Mouse (Mus musculus): ENCODE results near the gene Hspa5.
"Not testable (repeated sequence)": the region's sequence is repeated elsewhere in the genome, so short reads cannot be mapped to it uniquely, and the experiment has no call there.

The Hspa5 gene

GRCm38 (mm10) chr2:34770951-34771350, 819 bp upstream of the Hspa5 start:
- no peak for DNase-seq (ENCODE audit: low read depth, low spot score)

DNA sequence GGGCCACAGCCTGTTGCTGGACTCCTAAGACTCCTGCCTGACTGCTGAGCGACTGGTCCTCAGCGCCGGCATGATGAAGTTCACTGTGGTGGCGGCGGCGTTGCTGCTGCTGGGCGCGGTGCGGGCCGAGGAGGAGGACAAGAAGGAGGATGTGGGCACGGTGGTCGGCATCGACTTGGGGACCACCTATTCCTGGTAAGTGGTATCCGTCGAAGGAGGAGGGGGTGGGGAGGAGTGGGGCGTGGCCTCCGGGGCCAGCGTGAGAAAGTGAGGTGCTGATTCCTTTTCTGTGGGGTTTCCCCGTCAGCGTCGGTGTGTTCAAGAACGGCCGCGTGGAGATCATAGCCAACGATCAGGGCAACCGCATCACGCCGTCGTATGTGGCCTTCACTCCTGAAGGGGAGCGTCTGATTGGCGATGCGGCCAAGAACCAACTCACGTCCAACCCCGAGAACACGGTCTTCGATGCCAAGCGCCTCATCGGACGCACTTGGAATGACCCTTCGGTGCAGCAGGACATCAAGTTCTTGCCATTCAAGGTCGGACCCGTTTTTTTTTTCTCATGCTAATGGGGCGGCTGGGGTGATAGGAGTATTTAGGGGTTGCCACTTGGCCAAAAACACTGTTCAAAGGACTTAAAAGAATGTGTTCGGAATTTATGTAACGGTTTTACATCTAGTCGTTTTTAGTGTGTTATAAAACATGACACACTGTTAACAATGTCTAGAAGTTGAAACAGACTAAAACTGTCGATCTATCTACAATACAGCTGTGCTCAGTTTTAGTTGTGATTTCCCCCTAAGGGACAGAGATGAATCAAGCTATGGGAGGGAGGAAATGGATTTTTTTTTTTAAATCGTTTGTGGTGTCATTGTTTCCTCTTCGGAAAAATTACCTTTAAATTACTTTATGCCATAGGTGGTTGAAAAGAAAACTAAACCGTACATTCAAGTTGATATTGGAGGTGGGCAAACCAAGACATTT, 774 bp downstream of the Hspa5 start:
- DNase-seq (ENCODE audit: low read depth, low spot score): no peak

DNA sequence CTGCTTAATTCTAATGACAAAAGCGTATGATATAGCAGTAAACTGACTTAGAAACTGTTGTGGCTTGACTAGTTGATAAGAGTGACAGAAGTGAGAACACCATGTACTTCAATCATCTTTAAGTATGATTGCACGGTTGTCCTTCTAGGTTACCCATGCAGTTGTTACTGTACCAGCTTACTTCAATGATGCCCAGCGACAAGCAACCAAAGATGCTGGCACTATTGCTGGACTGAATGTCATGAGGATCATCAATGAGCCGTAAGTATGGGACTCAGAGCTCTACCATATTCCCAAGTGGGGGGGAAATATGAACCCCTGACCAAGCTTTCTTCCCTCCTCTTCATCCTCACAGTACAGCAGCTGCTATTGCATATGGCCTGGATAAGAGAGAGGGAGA, 1.9 kb downstream of the Hspa5 start:
- DNase-seq (ENCODE audit: low read depth, low spot score): no peak

GRCm38 (mm10) chr2:34774493-34774892, 2.7 kb downstream of the Hspa5 start:
- no peak for DNase-seq (ENCODE audit: low read depth, low spot score)

DNA sequence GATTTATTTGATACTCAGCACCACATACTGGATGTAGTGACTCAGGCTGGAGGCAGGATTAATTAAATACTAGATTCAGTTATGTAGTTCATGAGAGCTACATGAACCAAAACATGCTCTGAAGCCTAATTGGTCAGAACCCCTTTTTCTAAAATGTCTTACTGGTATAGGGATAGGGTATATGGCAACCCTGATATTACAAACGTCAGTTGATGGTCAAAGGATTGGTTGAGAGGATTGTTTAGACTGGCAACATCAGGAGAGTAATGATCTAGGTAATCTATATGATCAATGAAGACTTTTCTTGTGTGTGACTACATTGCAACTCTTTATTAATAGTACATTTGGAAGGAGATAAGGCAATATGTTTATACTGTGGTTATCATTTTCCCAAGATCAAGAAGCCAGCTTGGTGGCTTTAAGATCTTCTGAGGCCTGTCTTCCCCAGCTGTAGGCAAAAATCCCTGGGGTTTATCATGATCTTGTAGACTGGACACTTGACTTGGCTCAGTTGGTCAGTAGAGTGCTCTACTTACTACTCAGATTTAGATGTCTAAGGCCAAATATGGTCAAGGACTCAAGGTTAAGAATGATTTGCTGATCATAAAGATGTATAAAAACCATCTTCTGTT, 5.6 kb downstream of the Hspa5 start:
- DNase-seq (ENCODE audit: low read depth, low spot score): no peak

- DNase-seq (ENCODE audit: low read depth, low spot score): no peak
Measured at GRCm38 (mm10) chr2:34783064-34784020, 11.6 kb downstream of the Hspa5 start.

DNA sequence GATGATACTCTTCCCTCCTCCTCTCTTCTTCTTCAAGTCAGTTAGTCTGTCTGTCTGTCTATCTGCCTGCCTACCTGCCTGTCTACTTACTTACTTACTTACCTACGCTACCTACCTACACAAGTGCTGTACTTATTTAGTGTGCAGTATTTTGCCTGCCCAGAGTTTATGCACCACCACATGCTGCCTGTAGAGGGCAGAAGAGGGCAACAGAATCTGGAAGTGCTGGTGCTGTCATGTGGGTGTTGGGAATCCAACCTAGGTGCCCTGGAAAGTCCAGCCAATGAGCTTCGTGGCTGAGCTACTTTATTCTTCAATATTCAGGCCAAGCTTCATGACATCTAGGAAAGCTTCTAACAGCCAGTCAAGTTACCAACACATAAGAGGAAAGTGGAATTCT, 12.3 kb downstream of the Hspa5 start:
- DNase-seq (ENCODE audit: low read depth, low spot score): no peak

DNA sequence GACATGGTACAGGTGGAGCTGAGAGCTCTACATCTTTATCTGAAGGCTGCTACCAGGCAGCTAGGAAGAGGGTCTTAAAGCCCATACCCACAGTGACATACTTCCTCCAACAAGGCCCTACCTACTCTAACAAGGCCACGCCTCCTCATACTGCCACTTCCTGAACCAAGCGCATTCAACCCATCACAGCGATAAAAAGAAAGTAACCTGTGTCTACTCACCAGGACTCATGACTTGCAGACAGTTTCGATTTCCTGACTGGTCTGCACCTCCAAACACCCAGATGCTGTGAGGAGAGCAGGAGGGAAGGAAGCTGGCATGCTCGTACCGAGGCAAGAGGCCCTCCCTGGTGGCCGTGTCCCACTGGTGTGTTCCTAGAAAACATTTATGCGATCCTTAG, 18.5 kb downstream of the Hspa5 start:
- no peak for DNase-seq (ENCODE audit: low read depth, low spot score)

GRCm38 (mm10) chr2:34792543-34792942, 20.8 kb downstream of the Hspa5 start:
- not testable (repeated sequence) for DNase-seq (ENCODE audit: low read depth, low spot score)

DNA sequence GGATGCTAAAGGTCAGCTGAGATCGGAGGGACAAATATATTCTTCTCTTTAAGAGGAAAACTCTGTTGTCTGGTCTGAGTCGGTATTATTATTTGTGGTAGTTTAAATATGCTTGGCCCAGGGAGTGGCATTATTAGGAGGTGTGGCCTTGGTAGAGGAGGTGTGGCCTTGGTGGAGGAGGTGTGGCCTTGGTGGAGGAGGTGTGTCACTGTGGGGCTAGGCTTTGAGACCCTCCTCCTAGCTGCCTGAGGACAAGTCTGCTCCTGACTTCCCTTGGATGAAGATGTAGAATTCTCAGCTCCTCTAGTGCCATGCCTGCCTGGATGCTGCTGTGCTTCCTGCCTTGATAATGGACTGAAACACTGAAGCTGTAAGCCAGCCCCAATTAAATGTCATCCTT, 22.7 kb downstream of the Hspa5 start:
- DNase-seq (ENCODE audit: low read depth, low spot score): no peak

DNA sequence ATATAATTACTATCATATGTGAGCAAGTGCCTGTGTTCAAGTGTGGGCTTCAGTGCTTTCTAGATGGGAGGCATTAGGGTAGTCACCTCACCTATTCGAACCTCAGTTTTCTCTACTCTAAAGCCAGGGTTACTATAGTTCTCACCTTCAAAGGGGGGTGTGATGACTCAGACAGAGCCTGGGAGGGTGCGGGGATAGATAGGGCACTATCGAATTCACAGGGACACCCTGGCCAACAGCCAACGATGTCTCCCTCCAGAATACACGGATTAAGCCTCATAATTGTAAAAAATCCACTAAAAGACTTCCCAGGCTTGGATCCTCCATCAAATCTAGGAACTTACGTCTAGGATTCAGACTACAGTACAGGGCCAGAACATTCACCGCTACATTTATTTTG, 23.7 kb downstream of the Hspa5 start:
- no peak for DNase-seq (ENCODE audit: low read depth, low spot score)

DNA sequence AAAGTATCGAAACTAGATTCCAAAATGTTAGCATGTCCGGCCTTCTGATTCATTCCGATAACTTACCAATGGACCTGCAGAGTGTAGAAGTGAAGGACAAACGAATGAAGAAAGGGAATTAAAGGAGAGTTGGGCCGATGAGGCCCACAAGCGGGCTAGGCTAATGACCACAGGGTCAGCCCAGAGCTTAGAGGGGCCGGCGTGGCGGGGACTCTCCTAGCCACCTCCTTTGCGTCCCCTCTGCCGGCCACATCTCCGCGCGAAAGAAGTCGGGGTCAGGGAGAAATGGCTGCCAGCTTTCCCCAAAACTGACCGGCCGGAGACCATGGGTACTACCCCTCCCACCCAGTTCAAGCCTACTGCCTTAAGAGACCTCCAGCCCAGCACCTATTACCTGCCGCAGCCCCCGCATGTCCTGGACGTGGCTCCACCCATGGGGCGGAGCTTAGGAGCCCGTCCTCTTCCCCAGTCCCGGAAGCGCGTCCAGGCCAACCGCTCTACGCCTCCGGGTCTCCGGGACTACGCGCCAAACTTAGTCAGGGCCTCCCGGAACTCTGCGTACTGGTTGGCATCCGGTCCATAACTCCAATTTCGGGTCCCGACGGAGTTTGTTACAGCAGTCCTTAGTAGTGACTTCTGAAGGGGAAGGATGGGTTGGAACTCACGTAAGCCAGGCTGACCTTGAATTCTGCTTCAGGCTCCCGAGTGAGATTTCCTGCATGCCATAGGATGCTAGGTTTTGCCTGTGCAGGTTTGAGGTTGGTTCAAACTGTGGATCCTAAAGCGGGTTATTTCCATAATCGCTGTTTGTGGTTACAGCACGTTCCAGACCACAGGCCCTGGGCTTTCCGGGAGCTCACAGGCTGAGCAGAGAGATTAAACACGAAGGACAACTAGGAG, 27.8 kb downstream of the Hspa5 start, which contains the start of gene Rabepk:
Gene Rabepk, minus strand, starts transcription at position 556 of the 900 bp plus-strand sequence.
- peak; percentile 26 for DNase-seq (ENCODE audit: low read depth, low spot score)

GRCm38 (mm10) chr2:34800371-34800770, 28.6 kb downstream of the Hspa5 start:
- no peak for DNase-seq (ENCODE audit: low read depth, low spot score)

- DNase-seq (ENCODE audit: low read depth, low spot score): peak; percentile 98
Measured at GRCm38 (mm10) chr2:34801516-34802482, 30.0 kb downstream of the Hspa5 start.

DNA sequence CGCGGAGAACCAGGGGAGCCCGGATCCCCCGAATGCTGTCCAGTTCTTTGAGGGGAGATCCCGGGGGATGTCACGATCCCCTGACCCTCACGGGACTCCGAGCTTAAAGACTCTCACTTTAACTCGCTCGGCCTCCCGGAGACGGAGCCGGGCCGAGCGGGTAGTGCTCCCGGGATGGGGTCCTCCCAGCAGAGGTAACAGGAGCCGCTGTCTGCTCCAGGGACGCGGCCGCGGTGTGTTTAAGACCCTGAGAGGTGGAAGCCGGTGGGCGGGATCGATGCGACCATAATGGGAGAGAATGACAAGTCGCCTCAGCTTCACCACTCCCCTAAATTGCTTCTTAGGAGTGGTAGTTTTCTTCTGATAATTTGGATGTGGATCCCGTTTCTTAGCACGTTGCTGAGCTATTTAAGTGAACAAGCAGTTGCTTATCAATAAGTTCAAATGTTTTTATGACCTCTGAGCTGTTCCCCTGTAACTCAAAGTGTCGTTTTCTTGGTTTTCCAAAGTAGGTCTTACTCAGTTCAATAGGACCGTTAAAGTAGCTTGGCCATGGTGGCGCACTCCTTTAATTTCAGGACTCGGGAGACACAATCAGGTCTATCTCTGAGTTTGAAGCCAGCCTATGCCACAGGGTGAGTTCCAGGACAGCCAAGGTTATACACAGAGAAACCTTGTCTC, 30.9 kb downstream of the Hspa5 start:
- DNase-seq (ENCODE audit: low read depth, low spot score): not testable (repeated sequence)

DNA sequence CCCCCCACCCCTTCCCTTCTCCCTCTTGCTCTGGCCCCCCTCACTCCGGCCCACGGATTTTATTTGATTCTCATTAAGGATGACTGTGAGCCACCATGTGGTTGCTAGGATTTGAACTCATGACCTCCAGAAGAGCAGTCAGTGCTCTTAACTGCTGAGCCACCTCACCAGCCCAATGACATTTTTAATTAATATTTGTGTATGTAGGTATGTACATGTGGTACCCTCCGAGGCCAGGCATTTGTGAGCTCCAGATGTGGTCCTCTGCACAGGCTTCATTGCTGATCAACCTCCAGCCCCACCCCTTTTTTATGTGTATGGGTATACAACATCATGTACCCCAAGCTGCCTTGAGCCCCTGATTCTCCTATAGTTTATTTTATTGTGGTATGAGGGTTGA, 32.0 kb downstream of the Hspa5 start:
- no peak for DNase-seq (ENCODE audit: low read depth, low spot score)

DNA sequence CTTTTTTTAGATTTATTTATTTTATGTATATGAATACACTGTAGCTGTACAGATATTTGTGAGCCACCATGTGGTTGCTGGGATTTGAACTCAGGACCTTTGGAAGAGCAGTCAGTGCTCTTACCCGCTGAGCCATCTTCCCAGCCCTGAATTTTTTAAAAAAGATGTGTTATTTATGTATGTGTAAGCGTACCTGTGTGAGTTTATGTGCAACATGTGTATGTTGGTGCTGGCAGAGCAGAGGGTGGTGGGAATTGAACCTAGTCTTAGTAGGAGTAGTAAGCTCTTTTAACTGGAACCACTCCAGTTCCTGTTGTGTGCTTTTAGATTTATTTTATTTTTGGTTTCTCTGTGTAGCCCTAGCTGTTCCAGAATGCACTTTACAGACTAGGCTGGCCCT, 32.4 kb downstream of the Hspa5 start:
- no peak for DNase-seq (ENCODE audit: low read depth, low spot score)

GRCm38 (mm10) chr2:34804815-34805214, 33.0 kb downstream of the Hspa5 start:
- no peak for DNase-seq (ENCODE audit: low read depth, low spot score)
